Mouse (Mus musculus) ovary, adult 18-20 months (tissue): ENCODE measurements around the gene Fbn1.
A peak's percentile ranks its signal among the peaks of the same experiment; 100 is the strongest.

ENCODE experiments used
- DNase-seq: peaks from one replicate; pipeline ENCODE4 v3.0.0; 2022; ENCODE audit warnings: low spot score, mixed read lengths

Gene Fbn1

DNA sequence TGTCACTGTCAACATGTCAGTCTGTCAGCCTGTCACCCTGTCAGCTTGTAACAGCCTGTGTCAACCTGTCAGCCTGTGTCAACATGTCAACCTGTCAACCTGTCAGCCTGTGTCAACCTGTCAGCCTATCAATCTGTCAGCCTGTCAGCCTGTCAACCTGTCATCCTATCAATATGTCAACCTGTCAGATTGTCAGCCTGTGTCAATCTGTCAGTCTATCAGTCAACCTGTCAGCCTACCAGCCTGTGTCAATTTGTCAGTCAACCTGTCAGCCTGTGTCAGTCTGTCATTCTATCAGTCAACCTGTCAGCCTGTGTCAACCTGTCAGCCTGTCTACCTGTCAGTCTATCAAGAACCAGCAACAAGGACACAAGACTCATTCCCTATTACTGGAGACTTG, 6.3 kb downstream of the Fbn1 start:
- DNase-seq: no peak

GRCm38 (mm10) chr2:125498216-125498615, 9.6 kb downstream of the Fbn1 start:
- DNase-seq: no peak

GRCm38 (mm10) chr2:125496696-125497095, 11.1 kb downstream of the Fbn1 start:
- no peak for DNase-seq

- no peak for DNase-seq
Observed at GRCm38 (mm10) chr2:125494831-125495812, 12.7 kb downstream of the Fbn1 start.

- no peak for DNase-seq
Observed at GRCm38 (mm10) chr2:125494291-125494690, 13.5 kb downstream of the Fbn1 start.

- DNase-seq: no peak
Observed at GRCm38 (mm10) chr2:125492050-125492900, 15.5 kb downstream of the Fbn1 start.

- DNase-seq: no peak
Observed at GRCm38 (mm10) chr2:125489979-125490378, 17.8 kb downstream of the Fbn1 start.

DNA sequence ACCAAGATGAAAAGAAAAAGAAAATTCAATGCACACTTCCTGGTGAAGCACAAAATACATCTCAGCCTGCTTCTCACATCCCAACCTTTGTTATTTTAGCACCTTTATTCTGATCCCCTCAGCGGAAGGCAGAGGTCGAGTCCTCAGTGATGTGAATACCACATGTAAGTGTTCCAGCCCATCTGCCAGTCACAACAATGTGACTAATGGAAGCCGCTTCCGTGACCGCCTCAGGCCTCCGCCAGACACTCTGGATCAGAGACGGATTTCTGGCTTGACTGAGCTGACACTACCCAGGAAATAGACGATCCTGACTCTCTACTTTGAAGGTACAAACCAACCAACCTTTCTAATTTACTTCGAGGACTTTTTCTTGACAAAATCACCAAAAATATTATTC, 22.9 kb downstream of the Fbn1 start:
- DNase-seq: no peak

- no peak for DNase-seq
Observed at GRCm38 (mm10) chr2:125484164-125484563, 23.6 kb downstream of the Fbn1 start.

GRCm38 (mm10) chr2:125481531-125482317, 26.1 kb downstream of the Fbn1 start:
- no peak for DNase-seq

DNA sequence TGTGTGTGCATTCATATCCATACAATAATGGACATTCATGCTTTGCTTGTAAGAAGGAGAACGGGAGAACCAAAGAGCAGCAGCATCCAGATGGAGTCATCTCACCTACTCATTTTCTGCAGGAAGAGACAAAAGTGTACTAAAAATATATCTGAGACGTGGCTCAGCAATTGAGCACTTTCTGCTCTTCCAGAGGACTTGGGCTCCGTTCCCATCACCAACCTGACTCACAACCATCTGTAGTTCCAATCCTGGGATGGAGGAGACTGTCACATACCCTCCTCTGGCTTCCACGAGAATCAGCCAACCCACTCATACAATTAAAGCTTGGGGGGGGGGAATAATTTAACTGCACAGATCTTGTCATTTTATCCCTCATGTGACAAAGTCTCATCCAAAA, 26.7 kb downstream of the Fbn1 start:
- no peak for DNase-seq

DNA sequence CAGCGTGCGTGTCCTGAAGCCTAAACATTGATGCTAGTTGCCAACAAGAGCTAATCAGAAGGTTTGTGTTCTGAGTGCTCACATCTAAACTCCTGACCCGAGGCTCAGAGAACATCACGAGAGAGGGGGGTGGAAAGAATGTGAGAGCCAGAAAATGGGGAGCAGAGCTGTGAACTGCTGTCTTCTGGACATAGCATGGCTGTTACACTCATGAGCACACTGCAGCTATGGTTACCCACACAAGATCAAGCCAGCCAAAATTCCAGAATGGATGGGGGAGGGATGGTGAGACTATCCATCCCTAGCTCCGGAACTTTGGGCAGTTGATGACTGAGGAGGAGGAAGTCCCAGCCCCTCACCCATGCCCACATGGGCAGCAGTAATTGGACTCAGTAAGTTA, 27.7 kb downstream of the Fbn1 start:
- DNase-seq: no peak

GRCm38 (mm10) chr2:125478705-125479104, 29.1 kb downstream of the Fbn1 start:
- no peak for DNase-seq

GRCm38 (mm10) chr2:125477367-125477766, 30.4 kb downstream of the Fbn1 start:
- DNase-seq: no peak

DNA sequence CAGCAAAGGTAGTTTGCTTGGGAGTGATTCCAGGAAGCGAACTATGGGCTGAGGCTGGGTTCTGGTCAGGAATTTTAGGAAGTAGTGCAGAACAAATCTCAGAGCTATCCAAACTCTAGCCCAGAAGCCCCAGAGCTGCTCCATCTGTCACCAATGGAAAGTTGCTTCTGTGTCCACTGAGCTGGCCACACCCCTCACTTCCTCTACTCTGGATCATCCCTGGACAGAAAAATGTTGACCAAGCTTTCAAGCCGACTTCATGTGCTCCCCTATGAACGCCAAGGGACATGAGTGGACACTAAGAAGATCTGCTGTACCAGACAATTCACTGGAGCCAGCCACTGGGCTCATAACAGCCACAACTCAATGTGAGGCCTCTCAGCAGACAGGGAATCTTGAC, 31.6 kb downstream of the Fbn1 start:
- DNase-seq: no peak

DNA sequence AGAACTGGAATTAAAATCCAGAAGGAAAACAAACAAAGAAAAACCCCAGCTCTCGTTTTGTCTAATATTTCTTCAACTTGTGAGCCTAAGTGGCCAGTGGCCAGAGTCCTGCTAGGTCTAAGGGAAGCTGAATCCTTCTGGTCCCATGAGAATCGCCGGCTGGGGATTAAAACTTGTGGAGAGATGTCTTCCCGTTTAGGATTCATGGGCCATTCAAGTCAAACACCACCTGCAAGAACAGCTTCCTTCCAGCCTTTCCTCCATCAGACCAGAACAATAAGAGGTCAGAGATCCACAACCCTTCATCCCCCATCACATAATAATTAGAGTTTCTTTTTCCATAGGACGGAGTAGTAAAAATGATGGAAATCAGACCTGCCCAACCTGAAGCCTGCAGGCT, 33.1 kb downstream of the Fbn1 start:
- DNase-seq: no peak

DNA sequence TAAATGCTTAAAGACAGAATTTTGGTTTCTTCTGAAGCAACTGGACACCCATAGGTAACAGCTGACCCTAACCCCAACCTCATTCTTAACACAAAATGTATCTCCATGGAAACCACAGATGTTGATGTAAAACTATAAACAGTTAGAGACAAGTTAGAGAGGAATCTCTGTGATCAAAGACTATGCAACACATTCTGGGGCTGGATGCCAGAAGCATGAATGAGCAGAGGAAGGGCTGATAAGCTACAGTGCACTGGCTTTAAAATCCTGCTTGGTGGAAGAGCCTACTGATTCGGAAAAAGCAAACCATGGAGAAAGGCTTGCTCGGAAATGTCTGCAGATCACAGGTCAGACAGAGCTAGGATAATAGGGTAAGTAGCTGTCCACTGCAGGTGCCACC, 34.6 kb downstream of the Fbn1 start:
- DNase-seq: no peak

- DNase-seq: no peak
Observed at GRCm38 (mm10) chr2:125471721-125472120, 36.1 kb downstream of the Fbn1 start.

DNA sequence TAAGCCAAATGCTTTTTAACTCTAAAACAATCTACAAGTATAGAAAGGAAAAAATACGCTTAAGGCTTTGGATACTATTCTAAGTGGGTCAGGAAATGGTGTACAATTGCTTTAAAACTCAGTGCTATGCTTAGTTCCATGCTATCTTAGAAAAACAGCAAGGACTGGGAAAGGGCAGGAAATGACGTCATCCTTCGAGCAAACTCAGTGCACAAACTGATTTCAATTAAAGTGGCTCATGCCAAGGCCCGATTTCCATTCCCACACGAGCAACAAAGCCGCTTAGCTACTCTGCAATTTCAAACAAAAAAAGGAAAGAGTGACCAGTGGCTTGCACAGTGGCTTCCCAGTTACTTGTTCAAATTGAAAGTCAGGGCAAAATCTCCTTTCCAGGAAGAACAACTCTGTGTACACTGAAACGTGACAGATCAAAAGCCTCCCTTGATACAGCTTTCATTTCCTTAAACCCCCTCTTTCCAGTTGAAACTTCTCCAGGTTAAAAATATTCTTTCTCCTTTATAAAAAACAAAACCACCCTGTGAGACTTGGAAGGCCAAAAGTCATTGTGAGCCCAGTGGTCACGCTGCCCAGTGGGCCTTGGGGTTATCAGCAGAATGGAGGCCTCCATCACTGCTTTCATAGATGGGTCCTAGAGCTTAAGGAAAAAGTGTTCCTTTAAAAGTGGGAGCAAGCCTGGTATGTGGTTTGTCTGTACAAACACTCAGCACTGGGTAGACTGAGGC, 37.1 kb downstream of the Fbn1 start:
- peak; percentile 8 for DNase-seq

- no peak for DNase-seq
Observed at GRCm38 (mm10) chr2:125464036-125464435, 43.8 kb downstream of the Fbn1 start.

DNA sequence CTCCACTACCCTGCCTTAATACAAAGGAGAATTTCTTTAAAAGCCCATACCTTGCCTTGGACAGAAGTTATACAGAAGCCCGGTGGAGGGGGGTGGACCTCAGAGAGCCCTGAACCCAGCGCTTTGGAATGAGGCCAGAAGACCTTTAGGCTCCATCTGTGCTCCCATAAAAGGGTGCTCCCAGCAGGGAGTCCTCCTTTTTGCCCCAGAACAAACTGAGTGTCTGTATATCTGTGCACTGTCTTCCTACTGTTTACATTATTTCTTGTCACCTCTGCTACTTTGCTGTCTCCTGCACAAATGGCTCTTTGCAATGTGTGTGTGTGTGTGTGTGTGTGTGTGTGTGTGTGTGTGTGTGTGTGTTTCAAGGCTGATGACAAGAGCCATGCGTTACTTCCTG, 48.7 kb downstream of the Fbn1 start:
- no peak for DNase-seq
